Mouse (Mus musculus): ENCODE data around the gene Foxred1. TPM values are rescaled to one million over a fixed set of nuclear protein-coding genes. Genes with fewer than 3 reads are reported as not detected.

The Foxred1 gene
- total and polyA plus RNA-seq, 2 experiments from 2014 or later, result 88.0 to 93.1 TPM

- no peaks in the 10 kb centered on the region for H3K4me1 ChIP-seq (ENCODE audit: control insufficient read depth, insufficient read depth)
- H3K9me3 ChIP-seq (replicated peaks; ENCODE audit: control insufficient read depth, low read length), result no peaks in the 10 kb centered on the region
- 42% methylated on average over 6 of the region's 6 CpGs for WGBS
- no peak overlapping the region for H3K9ac ChIP-seq (replicated peaks; ENCODE audit: low read depth, low read length)
- 0 out of 2 replicates have a peak, but pooled peaks cover 4% of the 10 kb centered on the region for H3K36me3 ChIP-seq (replicated peaks; ENCODE audit: control insufficient read depth, insufficient read depth, low read length)
- peak; percentile 71 for ATAC-seq (ENCODE audit: insufficient read depth, low read depth)
- H3K4me2 ChIP-seq (ENCODE audit: low read depth, low read length), result no peak overlapping the region
- DNase-seq (ENCODE audit: low spot score), result peak; percentile 51
- no peaks in the 10 kb centered on the region for H3K27me3 ChIP-seq (ENCODE audit: control insufficient read depth, insufficient read depth, low read length)
- H3K4me3 ChIP-seq (ENCODE audit: low read depth, low read length), result no peak overlapping the region
- no peak overlapping the region for H3K27ac ChIP-seq (ENCODE audit: low read depth)
- TF ChIP-seq EP300 (IDR thresholded peaks at IDR 0.05; ENCODE audit: low read depth) (no peak), CTCF (IDR thresholded peaks at IDR 0.05; ENCODE audit: low read depth) (no peak)
These were observed 28.2 kb upstream of the Foxred1 start for GRCm38 (mm10) chr9:35238915-35239571.

GRCm38 (mm10) chr9:35238371-35238770 is 27.5 kb upstream of the Foxred1 start:
- no peaks in the 10 kb centered on the region for H3K9me3 ChIP-seq (replicated peaks; ENCODE audit: control insufficient read depth, low read length)
- no peak overlapping the region for H3K4me2 ChIP-seq (ENCODE audit: low read depth, low read length)
- 96% methylated on average over 1 of the region's 1 CpGs for WGBS
- H3K9ac ChIP-seq (replicated peaks; ENCODE audit: low read depth, low read length), result no peak overlapping the region
- no peak for DNase-seq (ENCODE audit: low spot score)
- H3K4me3 ChIP-seq (ENCODE audit: low read depth, low read length), result no peak overlapping the region
- no peak overlapping the region for H3K27ac ChIP-seq (ENCODE audit: low read depth)
- ATAC-seq (ENCODE audit: insufficient read depth, low read depth), result no peak
- no peaks in the 10 kb centered on the region for H3K4me1 ChIP-seq (ENCODE audit: control insufficient read depth, insufficient read depth)
- no peaks in the 10 kb centered on the region for H3K27me3 ChIP-seq (ENCODE audit: control insufficient read depth, insufficient read depth, low read length)
- 0 out of 2 replicates have a peak, but pooled peaks cover 10% of the 10 kb centered on the region for H3K36me3 ChIP-seq (replicated peaks; ENCODE audit: control insufficient read depth, insufficient read depth, low read length)
- TF ChIP-seq EP300 (IDR thresholded peaks at IDR 0.05; ENCODE audit: low read depth) (no peak), CTCF (IDR thresholded peaks at IDR 0.05; ENCODE audit: low read depth) (no peak)

GRCm38 (mm10) chr9:35235996-35236395 is 25.1 kb upstream of the Foxred1 start:
- 64% methylated on average over 3 of the region's 3 CpGs for WGBS

GRCm38 (mm10) chr9:35228671-35229070 is 17.8 kb upstream of the Foxred1 start:
- Histone ChIP-seq H3K4me3 (ENCODE audit: low read depth, low read length) (no peak overlapping the region), H3K36me3 (replicated peaks; ENCODE audit: control insufficient read depth, insufficient read depth, low read length) (peaks cover 30% of the 10 kb centered on the region; the same call in 1 of the 2 replicates), H3K4me2 (ENCODE audit: low read depth, low read length) (no peak overlapping the region), H3K4me1 (ENCODE audit: control insufficient read depth, insufficient read depth) (no peaks in the 10 kb centered on the region), H3K9ac (replicated peaks; ENCODE audit: low read depth, low read length) (no peak overlapping the region), H3K27ac (ENCODE audit: low read depth) (no peak overlapping the region), H3K9me3 (replicated peaks; ENCODE audit: control insufficient read depth, low read length) (no peaks in the 10 kb centered on the region), H3K27me3 (ENCODE audit: control insufficient read depth, insufficient read depth, low read length) (no peaks in the 10 kb centered on the region)
- ATAC-seq (ENCODE audit: insufficient read depth, low read depth) (no peak), DNase-seq (ENCODE audit: low spot score) (no peak)
- WGBS, result 81% methylated on average over 3 of the region's 3 CpGs
- TF ChIP-seq CTCF (IDR thresholded peaks at IDR 0.05; ENCODE audit: low read depth) (no peak), EP300 (IDR thresholded peaks at IDR 0.05; ENCODE audit: low read depth) (no peak)

More at GRCm38 (mm10) chr9:35235996-35236395, 25.1 kb upstream of the Foxred1 start:
- no peaks in the 10 kb centered on the region for H3K27me3 ChIP-seq (ENCODE audit: control insufficient read depth, insufficient read depth, low read length)
- TF ChIP-seq CTCF (IDR thresholded peaks at IDR 0.05; ENCODE audit: low read depth) (no peak), EP300 (IDR thresholded peaks at IDR 0.05; ENCODE audit: low read depth) (no peak)
- no peaks in the 10 kb centered on the region for H3K4me1 ChIP-seq (ENCODE audit: control insufficient read depth, insufficient read depth)
- no peak overlapping the region for H3K4me2 ChIP-seq (ENCODE audit: low read depth, low read length)
- peaks cover 30% of the 10 kb centered on the region; the same call in 1 of the 2 replicates for H3K36me3 ChIP-seq (replicated peaks; ENCODE audit: control insufficient read depth, insufficient read depth, low read length)
- no peak overlapping the region for H3K27ac ChIP-seq (ENCODE audit: low read depth)
- no peak overlapping the region for H3K9ac ChIP-seq (replicated peaks; ENCODE audit: low read depth, low read length)
- no peaks in the 10 kb centered on the region for H3K9me3 ChIP-seq (replicated peaks; ENCODE audit: control insufficient read depth, low read length)
- no peak overlapping the region for H3K4me3 ChIP-seq (ENCODE audit: low read depth, low read length)
- no peak for DNase-seq (ENCODE audit: low spot score)
- no peak for ATAC-seq (ENCODE audit: insufficient read depth, low read depth)

GRCm38 (mm10) chr9:35223466-35223865 is 12.6 kb upstream of the Foxred1 start:
- Histone ChIP-seq H3K4me1 (ENCODE audit: control insufficient read depth, insufficient read depth) (no peaks in the 10 kb centered on the region), H3K4me2 (ENCODE audit: low read depth, low read length) (no peak overlapping the region), H3K9ac (replicated peaks; ENCODE audit: low read depth, low read length) (no peak overlapping the region), H3K4me3 (ENCODE audit: low read depth, low read length) (no peak overlapping the region), H3K27me3 (ENCODE audit: control insufficient read depth, insufficient read depth, low read length) (no peaks in the 10 kb centered on the region), H3K9me3 (replicated peaks; ENCODE audit: control insufficient read depth, low read length) (no peaks in the 10 kb centered on the region), H3K27ac (ENCODE audit: low read depth) (no peak overlapping the region), H3K36me3 (replicated peaks; ENCODE audit: control insufficient read depth, insufficient read depth, low read length) (peaks cover 41% of the 10 kb centered on the region)
- WGBS, result 93% methylated on average over 3 of the region's 3 CpGs
- DNase-seq (ENCODE audit: low spot score) (no peak), ATAC-seq (ENCODE audit: insufficient read depth, low read depth) (no peak)
- TF ChIP-seq CTCF (IDR thresholded peaks at IDR 0.05; ENCODE audit: low read depth), result no peak

GRCm38 (mm10) chr9:35217963-35218362 is 7.1 kb upstream of the Foxred1 start:
- no peak for DNase-seq (ENCODE audit: low spot score)
- Histone ChIP-seq H3K27ac (ENCODE audit: low read depth) (no peak overlapping the region; the same call in 1 of the 2 replicates), H3K4me1 (ENCODE audit: control insufficient read depth, insufficient read depth) (no peaks in the 10 kb centered on the region), H3K36me3 (replicated peaks; ENCODE audit: control insufficient read depth, insufficient read depth, low read length) (peaks cover 75% of the 10 kb centered on the region), H3K27me3 (ENCODE audit: control insufficient read depth, insufficient read depth, low read length) (no peaks in the 10 kb centered on the region), H3K4me2 (ENCODE audit: low read depth, low read length) (no peak overlapping the region), H3K4me3 (ENCODE audit: low read depth, low read length) (no peak overlapping the region), H3K9me3 (replicated peaks; ENCODE audit: control insufficient read depth, low read length) (no peaks in the 10 kb centered on the region), H3K9ac (replicated peaks; ENCODE audit: low read depth, low read length) (no peak overlapping the region)
- no peak for TF ChIP-seq EP300 (IDR thresholded peaks at IDR 0.05; ENCODE audit: low read depth)
- TF ChIP-seq CTCF (IDR thresholded peaks at IDR 0.05; ENCODE audit: low read depth), result no peak
- no peak for ATAC-seq (ENCODE audit: insufficient read depth, low read depth)
- 33% methylated on average over 1 of the region's 1 CpGs for WGBS
